Mouse (Mus musculus) E14TG2a.4 (cell line): ENCODE results near the gene Cdkn2d.

Experiments used
- CTCF ChIP-seq: conservative IDR thresholded peaks from 2 replicates; pipeline ENCODE4 v1.5.1; 2014; ENCODE audit warnings: low read length
- NANOG ChIP-seq: IDR thresholded peaks from 2 replicates; pipeline ENCODE4 v1.6.1; 2014; ENCODE audit warnings: borderline replicate concordance, low read length, mixed read lengths
- POU5F1 ChIP-seq: IDR thresholded peaks from 2 replicates; pipeline ENCODE4 v1.6.1; 2014; ENCODE audit warnings: low read length, borderline replicate concordance

- TF ChIP-seq CTCF: no peak
- no peak for TF ChIP-seq NANOG
- no peak for TF ChIP-seq POU5F1
Measured at GRCm38 (mm10) chr9:21290589-21290988, 618 bp downstream of the Cdkn2d start.
